Mouse (Mus musculus) cerebellum, adult 2 months (tissue): ENCODE measurements around the gene Fam214b. TPM values are rescaled to one million over a fixed set of nuclear protein-coding genes. Genes with fewer than 3 reads are reported as not detected.

Source experiments
- DNase-seq, 2 experiments: peaks; one replicate each; pipeline ENCODE4 v3.0.0; 2021
- H3K27ac ChIP-seq: fragments of 200-500 bp; 2 replicates; pipeline ENCODE4 v1.5.1; 2012; ENCODE audit warnings: low read length, control low read depth, inconsistent platforms; ENCODE audit not compliant: insufficient read depth
- H3K27me3 ChIP-seq: fragments of 200-500 bp; 2 replicates; pipeline ENCODE4 v1.6.1; 2012; ENCODE audit warnings: inconsistent platforms, mild to moderate bottlenecking, low read length, moderate library complexity; ENCODE audit not compliant: control insufficient read depth, insufficient read depth
- H3K4me1 ChIP-seq: fragments of 200-500 bp; 2 replicates; pipeline ENCODE4 v1.6.1; 2011; ENCODE audit warnings: low read length; ENCODE audit not compliant: control insufficient read depth, insufficient read depth
- H3K4me3 ChIP-seq: fragments of 200-500 bp; replicated peaks from 2 replicates; pipeline ENCODE3; 2011; ENCODE audit warnings: mild to moderate bottlenecking, low read depth, low read length, control low read depth; ENCODE audit not compliant: insufficient read depth
- CTCF ChIP-seq: fragments of 200-500 bp; IDR thresholded peaks from 2 replicates; pipeline ENCODE4 v1.5.1; 2011; ENCODE audit warnings: low read depth, mild to moderate bottlenecking, control low read depth, low read length, moderate library complexity, borderline replicate concordance; ENCODE audit not compliant: insufficient read depth
- POLR2A ChIP-seq: fragments of 200-500 bp; IDR thresholded peaks from 2 replicates; pipeline ENCODE4 v1.6.1; 2011; ENCODE audit warnings: low read length, control low read depth, borderline replicate concordance; ENCODE audit not compliant: insufficient read depth
- WGBS: fragments of 180-500 bp; shearing (Covaris S2); methylation state at CpG from one replicate; pipeline ENCODE4 v1.1.7; 2018; 5-methylcytosine and 5-hydroxymethylcytosine counted together
- polyA plus RNA-seq: library from polyadenylated mRNA; depleted of rRNA; stranded (reverse); fragments of >200 nt; gene quantifications from 2 replicates; pipeline ENCODE4 v1.2.3, GENCODE M21; 2012

Fam214b gene
- polyA plus RNA-seq, 1 experiment, result 32.5 TPM

DNA sequence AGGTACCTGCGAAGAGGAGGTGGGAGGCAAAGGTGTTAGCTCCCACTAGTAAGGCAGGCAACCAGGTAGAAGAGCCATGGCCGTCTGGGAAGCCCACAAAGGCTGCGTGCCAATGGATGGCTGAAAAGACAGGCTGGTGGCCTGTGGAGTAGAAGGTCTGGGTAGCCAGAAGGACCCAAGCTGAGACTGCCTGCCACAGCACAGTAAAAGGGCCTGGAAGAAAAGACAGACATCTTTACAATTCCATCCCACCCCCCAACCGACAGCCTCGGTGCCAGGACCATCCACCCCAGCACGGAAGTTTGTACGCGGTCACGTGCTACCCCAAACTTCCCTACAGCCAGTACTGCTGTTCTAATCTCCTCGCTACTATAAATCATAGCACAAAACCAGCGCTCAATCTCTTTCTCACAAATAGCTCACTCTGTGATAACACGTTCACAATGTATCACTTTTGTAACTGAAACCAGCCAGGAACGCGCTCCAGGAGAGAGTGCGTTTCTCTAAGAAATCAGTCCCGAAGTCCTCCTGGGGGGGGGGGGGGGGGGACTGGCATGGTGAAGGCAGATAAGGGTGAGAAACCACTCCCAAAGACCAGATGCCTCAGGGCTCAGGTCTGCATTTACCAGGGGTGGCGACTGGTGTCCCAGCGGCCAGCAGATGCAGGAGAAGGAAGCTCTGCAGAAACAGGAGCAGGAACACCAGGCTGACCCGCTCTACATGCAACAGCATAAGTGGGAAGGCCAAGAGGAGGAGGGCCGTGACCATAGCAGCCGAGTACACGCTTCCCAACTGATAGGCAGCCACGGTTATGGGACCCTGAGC is 26.2 kb downstream of the Fam214b start:
- TF ChIP-seq POLR2A (no peak), CTCF (no peak)
- peaks cover 13% of the 10 kb centered on the region for H3K4me1 ChIP-seq
- H3K4me3 ChIP-seq, result no peak overlapping the region
- WGBS, result 89% methylated on average over 23 of the region's 23 CpGs
- no peak overlapping the region for H3K27ac ChIP-seq
- DNase-seq, result no peak
- no peaks in the 10 kb centered on the region for H3K27me3 ChIP-seq

DNA sequence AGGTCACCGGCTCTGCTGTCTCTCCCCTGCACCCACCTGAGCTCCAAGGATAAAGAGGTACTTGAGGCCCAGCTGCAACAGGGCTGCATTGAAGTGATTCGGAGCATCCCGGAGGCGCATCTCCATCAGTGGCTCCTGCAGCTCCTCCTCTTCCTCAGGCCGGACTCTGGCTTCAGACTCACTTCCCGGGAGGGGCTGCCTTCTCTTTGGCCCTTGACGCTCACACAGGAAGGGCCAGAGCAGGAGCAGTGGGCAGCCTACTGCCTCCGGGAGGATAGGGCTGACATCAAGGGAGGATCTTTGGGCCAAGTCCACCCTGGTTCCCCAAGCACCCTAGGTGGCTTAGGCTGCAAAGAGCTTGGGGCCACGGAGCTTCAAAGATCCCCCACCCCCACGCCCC is 26.8 kb downstream of the Fam214b start:
- Histone ChIP-seq H3K4me1 (peaks cover 9% of the 10 kb centered on the region), H3K4me3 (no peak overlapping the region), H3K27ac (no peak overlapping the region), H3K27me3 (no peaks in the 10 kb centered on the region)
- DNase-seq, result no peak
- no peak for TF ChIP-seq CTCF
- TF ChIP-seq POLR2A, result no peak
- 90% methylated on average over 10 of the region's 10 CpGs for WGBS

GRCm38 (mm10) chr4:43018156-43018555 is 27.9 kb downstream of the Fam214b start:
- H3K27ac ChIP-seq, result no peak overlapping the region
- H3K4me1 ChIP-seq, result peaks cover under 1% of the 10 kb centered on the region
- 90% methylated on average over 4 of the region's 4 CpGs for WGBS
- TF ChIP-seq POLR2A (no peak), CTCF (no peak)
- no peak overlapping the region for H3K4me3 ChIP-seq
- no peaks in the 10 kb centered on the region for H3K27me3 ChIP-seq
- no peak for DNase-seq

DNA sequence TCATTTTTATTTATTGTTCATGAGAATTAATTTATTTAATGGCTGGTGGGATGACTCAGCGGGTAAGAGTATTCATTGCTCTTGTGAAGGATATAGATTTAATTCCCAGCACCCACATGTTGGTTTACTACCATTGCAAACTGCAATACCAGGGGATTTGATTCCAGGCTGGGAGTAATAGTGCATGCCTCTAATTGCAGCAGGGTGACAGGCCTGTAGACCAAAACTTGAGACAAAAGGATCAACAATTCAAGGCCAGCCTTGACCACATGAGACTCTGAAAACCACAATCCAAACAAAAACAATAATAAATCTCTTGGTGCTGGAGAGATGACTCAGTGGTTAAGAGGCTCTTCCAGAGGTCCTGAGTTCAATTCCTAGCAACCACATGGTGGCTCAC is 33.9 kb downstream of the Fam214b start:
- no peak for DNase-seq
- TF ChIP-seq POLR2A (no peak), CTCF (no peak)
- 100% methylated on average over 1 of the region's 1 CpGs for WGBS
- H3K4me3 ChIP-seq, result no peak overlapping the region
- H3K4me1 ChIP-seq, result no peaks in the 10 kb centered on the region; the same call in 1 of the 2 replicates
- H3K27me3 ChIP-seq, result no peaks in the 10 kb centered on the region
- no peak overlapping the region for H3K27ac ChIP-seq

- H3K4me3 ChIP-seq, result peak within 1 kb of the TSS; percentile 96
- TF ChIP-seq POLR2A (peak; percentile 45; the same call in 1 of the 2 replicates), CTCF (no peak)
- peak within 1 kb of the TSS; percentile 17; the same call in 1 of the 2 replicates for H3K27ac ChIP-seq
- peak; percentile 83 to 84 for DNase-seq
- no peaks in the 10 kb centered on the region; the same call in 1 of the 2 replicates for H3K4me1 ChIP-seq
- WGBS, result under 1% methylated on average over 37 of the region's 37 CpGs
- H3K27me3 ChIP-seq, result no peaks in the 10 kb centered on the region
These were observed 35.6 kb downstream of the Fam214b start, which contains the start of gene Fancg for GRCm38 (mm10) chr4:43010161-43011038. TSS of gene Fancg (minus strand) at chr4:43010506.

DNA sequence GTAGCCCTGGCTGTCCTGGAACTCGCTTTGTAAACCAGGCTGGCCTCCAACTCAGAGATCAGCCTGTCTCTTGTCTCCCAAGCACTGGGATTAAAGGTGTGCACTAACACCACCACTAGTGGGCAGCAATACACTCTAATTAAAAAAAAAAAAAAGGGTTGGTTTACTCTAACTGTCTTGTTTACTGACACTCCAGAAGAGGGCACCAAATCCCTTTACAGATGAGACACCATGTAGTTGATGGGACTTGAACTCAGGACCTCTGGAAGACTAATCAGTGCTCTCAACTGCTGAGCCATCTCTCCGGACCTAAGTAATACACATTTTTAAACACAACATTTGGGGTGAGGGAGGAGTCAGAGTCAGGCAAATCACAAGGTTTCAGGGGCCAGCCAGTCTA is 40.3 kb downstream of the Fam214b start:
- no peaks in the 10 kb centered on the region for H3K27me3 ChIP-seq
- 52% methylated on average over 2 of the region's 2 CpGs for WGBS
- peak in 1 of 2 experiments; percentile 55 for DNase-seq
- H3K4me3 ChIP-seq, result no peak overlapping the region
- H3K4me1 ChIP-seq, result no peaks in the 10 kb centered on the region; the same call in 1 of the 2 replicates
- no peak for TF ChIP-seq POLR2A
- peak; percentile 25; the same call in 1 of the 2 replicates for TF ChIP-seq CTCF
- no peak overlapping the region for H3K27ac ChIP-seq

DNA sequence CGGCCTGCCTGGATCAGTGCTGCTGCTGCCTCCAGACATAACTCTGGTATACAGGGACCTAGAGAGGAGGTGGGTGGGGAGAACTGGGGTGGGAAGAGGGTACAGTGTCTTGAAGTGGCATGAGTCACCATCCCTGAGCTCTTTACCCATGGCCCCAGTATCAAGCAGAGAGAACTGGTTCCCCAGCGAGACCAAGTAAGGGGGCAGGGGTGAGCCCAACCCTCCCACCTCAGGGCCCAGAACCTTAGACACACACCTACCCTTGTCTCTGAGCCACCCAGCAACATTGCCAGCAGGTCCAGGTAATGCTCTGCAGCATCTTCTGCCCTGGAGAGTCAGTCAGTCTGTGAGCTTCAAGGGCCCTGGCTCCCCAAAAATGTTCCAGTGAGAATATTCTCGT is 41.1 kb downstream of the Fam214b start:
- no peaks in the 10 kb centered on the region for H3K27me3 ChIP-seq
- TF ChIP-seq CTCF, result no peak
- no peak for TF ChIP-seq POLR2A
- DNase-seq, result no peak
- no peak overlapping the region for H3K4me3 ChIP-seq
- no peaks in the 10 kb centered on the region; the same call in 1 of the 2 replicates for H3K4me1 ChIP-seq
- WGBS, result 94% methylated on average over 3 of the region's 3 CpGs
- H3K27ac ChIP-seq, result no peak overlapping the region
